Mouse (Mus musculus) lung, postnatal 0 days (tissue): ENCODE measurements around the gene Dusp10.

Experiments
- CTCF ChIP-seq: IDR thresholded peaks from 2 replicates; pipeline ENCODE4 v1.5.1; 2016; ENCODE audit warnings: antibody characterized with exemption, mild to moderate bottlenecking
- EP300 ChIP-seq: IDR thresholded peaks from 2 replicates; pipeline ENCODE4 v1.6.1; 2016; ENCODE audit warnings: antibody characterized with exemption, mild to moderate bottlenecking, control low read depth

DNA sequence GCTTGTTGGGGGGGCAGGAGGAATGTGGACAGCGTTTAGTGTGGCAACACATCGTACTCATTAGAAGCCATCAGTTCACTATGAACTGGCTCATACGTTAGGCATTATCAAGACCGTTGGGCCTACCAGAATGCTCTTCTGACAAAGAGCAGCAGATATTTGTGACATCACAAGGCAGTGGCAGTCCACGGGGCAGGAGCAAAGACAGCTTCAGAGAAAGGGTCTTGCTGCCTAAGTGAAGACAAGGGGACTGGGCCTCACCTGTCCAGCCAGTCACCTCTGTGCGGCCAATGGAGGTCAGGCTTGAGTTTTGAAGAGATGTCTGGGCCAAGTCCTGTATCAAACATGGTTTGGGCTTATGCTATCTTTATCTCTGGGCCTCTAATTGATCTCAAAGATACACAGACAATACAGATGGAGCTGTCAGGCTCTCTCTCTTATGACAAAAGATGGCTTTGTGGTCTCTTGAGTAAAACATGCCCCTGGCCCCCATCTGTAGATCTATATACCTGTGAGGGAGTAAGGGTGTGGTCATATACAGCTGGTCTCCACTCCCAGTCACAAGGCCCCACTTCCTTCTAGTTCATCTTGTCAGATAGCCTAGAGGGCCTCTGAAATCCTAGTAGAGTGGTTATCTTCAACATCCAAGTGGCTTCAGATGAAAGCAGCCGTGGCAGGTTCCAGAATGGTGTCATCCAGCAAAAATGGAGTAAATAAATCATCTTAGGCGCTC lies 17.1 kb downstream of the Dusp10 start:
- no peak for TF ChIP-seq CTCF
- TF ChIP-seq EP300 = no peak
